Mouse (Mus musculus) bone marrow, adult 2 months (tissue): ENCODE results near the gene Gm29609.

Source experiments
- CTCF ChIP-seq: fragments of 200-500 bp; IDR thresholded peaks from 2 replicates; pipeline ENCODE4 v1.5.1; 2011; ENCODE audit warnings: low read length, control low read depth; ENCODE audit not compliant: control insufficient read depth, insufficient read depth
- POLR2A ChIP-seq: fragments of 200-500 bp; IDR thresholded peaks from 2 replicates; pipeline ENCODE4 v1.6.1; 2011; ENCODE audit warnings: low read depth, mild to moderate bottlenecking, control low read depth, low read length, borderline replicate concordance; ENCODE audit not compliant: control insufficient read depth

DNA sequence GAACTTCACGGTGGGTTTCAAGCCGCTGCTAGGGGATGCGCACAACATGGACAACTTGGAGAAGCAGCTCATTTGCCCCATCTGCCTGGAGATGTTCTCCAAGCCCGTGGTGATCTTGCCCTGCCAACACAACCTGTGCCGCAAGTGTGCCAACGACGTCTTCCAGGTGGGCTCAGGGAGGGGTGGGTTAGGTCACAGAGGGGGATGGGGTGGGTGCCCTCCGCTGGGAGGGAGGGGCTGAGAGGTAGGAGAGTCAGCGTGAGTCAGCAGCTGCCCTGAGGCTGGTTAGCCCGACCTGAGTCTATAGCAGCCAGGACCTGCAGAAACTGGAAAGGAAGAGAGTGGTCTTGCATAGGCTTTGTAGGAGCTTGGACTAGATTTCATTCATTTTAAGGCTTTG is 62.8 kb downstream of the Gm29609 start:
- TF ChIP-seq CTCF = no peak
- TF ChIP-seq POLR2A = no peak
